Mouse (Mus musculus): Measurements from ENCODE around the gene Plau.

The Plau gene

GRCm38 (mm10) chr14:20845577-20846088 lies 9.2 kb downstream of the Plau start:
- DNase-seq: peak; percentile 34 to 38

- DNase-seq: no peak
These were observed 9.8 kb downstream of the Plau start for GRCm38 (mm10) chr14:20846214-20846613.

- no peak for DNase-seq
These were observed 11.2 kb downstream of the Plau start for GRCm38 (mm10) chr14:20847637-20848129.

- no peak for DNase-seq
These were observed 13.3 kb downstream of the Plau start for GRCm38 (mm10) chr14:20849753-20850152.

- DNase-seq: no peak
These were observed 14.0 kb downstream of the Plau start for GRCm38 (mm10) chr14:20850498-20850897.

- no peak for DNase-seq
These were observed 15.3 kb downstream of the Plau start for GRCm38 (mm10) chr14:20851776-20852175.

- DNase-seq: no peak
These were observed 24.7 kb downstream of the Plau start for GRCm38 (mm10) chr14:20861152-20861551.

- DNase-seq: no peak
These were observed 25.1 kb downstream of the Plau start for GRCm38 (mm10) chr14:20861559-20861958.

GRCm38 (mm10) chr14:20863306-20864065 lies 27.0 kb downstream of the Plau start:
- DNase-seq: no peak

GRCm38 (mm10) chr14:20864192-20864591 lies 27.7 kb downstream of the Plau start:
- DNase-seq: no peak

- DNase-seq: no peak
These were observed 29.1 kb downstream of the Plau start for GRCm38 (mm10) chr14:20865604-20866003.

GRCm38 (mm10) chr14:20866365-20866764 lies 29.9 kb downstream of the Plau start:
- no peak for DNase-seq

GRCm38 (mm10) chr14:20870110-20870509 lies 33.6 kb downstream of the Plau start:
- DNase-seq: no peak

- no peak for DNase-seq
These were observed 35.0 kb downstream of the Plau start for GRCm38 (mm10) chr14:20871495-20871894.

- peak; percentile 66 to 73 for DNase-seq
These were observed 36.8 kb downstream of the Plau start for GRCm38 (mm10) chr14:20873307-20873706.

- DNase-seq: no peak
These were observed 37.5 kb downstream of the Plau start for GRCm38 (mm10) chr14:20873931-20874330.

GRCm38 (mm10) chr14:20884691-20885090 lies 48.2 kb downstream of the Plau start:
- no peak for DNase-seq

- peak; percentile 27 to 46 for DNase-seq
These were observed 48.8 kb downstream of the Plau start for GRCm38 (mm10) chr14:20885091-20885888.

- DNase-seq: peak; percentile 79
These were observed 49.8 kb downstream of the Plau start for GRCm38 (mm10) chr14:20886266-20886665.

GRCm38 (mm10) chr14:20887541-20888085 lies 51.2 kb downstream of the Plau start:
- DNase-seq: no peak

GRCm38 (mm10) chr14:20891941-20892402 lies 55.5 kb downstream of the Plau start:
- no peak for DNase-seq

Measured in thymus, postnatal 36 days (tissue).